In genomic region chr17:34312185-34312584, GRCm38 (mm10) we compare ENCODE assay signal across 24 mouse cellular contexts. TPM values are rescaled to one million over a fixed set of nuclear protein-coding genes. Genes with fewer than 3 reads are reported as not detected.
"Had no signal": no experiment of that assay in that cellular context is flagged by ENCODE, and none has a peak within 500 bp of the region (broad histone marks: within the 10 kb centered on the region; RNA-seq: fewer than 3 reads in every experiment).

No protein-coding gene starts in this region.

- H3K9ac ChIP-seq: intestine, embryonic 15.5 days; limb, embryonic 12.5 days; limb, embryonic 15.5 days; liver, embryonic 14.5 days; liver, postnatal 0 days; lung, embryonic 15.5 days; midbrain, embryonic 12.5 days; midbrain, embryonic 15.5 days; neural tube, embryonic 13.5 days; stomach, embryonic 15.5 days had no signal

- H3K27ac ChIP-seq: intestine, embryonic 15.5 days; limb, embryonic 12.5 days; limb, embryonic 15.5 days; liver, embryonic 14.5 days; lung, embryonic 15.5 days; midbrain, embryonic 12.5 days; midbrain, embryonic 15.5 days; neural tube, embryonic 13.5 days; stomach, embryonic 15.5 days had no signal

- H3K4me2 ChIP-seq: intestine, embryonic 15.5 days; limb, embryonic 12.5 days; limb, embryonic 15.5 days; liver, embryonic 11.5 days; lung, embryonic 15.5 days; midbrain, embryonic 12.5 days; midbrain, embryonic 15.5 days; neural tube, embryonic 13.5 days; stomach, embryonic 15.5 days had no signal

- H3K4me1 ChIP-seq: limb, embryonic 12.5 days; stomach, embryonic 15.5 days had no signal

- ATAC-seq: intestine, embryonic 15.5 days; liver, postnatal 0 days; midbrain, embryonic 15.5 days had no signal

- DNase-seq: kidney, adult 11 months; kidney, adult 8-10 months; kidney, postnatal 14 days; kidney, postnatal 4 days; left cerebral cortex, postnatal 4 days; liver, postnatal 0 days; lung, postnatal 10 days; lung, postnatal 36 days had no signal

- H3K36me3 ChIP-seq: intestine, embryonic 15.5 days; limb, embryonic 12.5 days; limb, embryonic 15.5 days; lung, embryonic 15.5 days; midbrain, embryonic 12.5 days; midbrain, embryonic 15.5 days; neural tube, embryonic 13.5 days; stomach, embryonic 15.5 days had no signal

- H3K27me3 ChIP-seq: intestine, embryonic 15.5 days; stomach, embryonic 15.5 days had no signal

- H3K4me3 ChIP-seq: intestine, embryonic 15.5 days; limb, embryonic 12.5 days; limb, embryonic 15.5 days; lung, embryonic 15.5 days; midbrain, embryonic 12.5 days; midbrain, embryonic 15.5 days; myocyte; neural tube, embryonic 13.5 days; stomach, embryonic 15.5 days had no signal

- H3K9me3 ChIP-seq: intestine, embryonic 15.5 days; limb, embryonic 12.5 days; limb, embryonic 15.5 days; lung, embryonic 15.5 days; midbrain, embryonic 12.5 days; midbrain, embryonic 15.5 days; neural tube, embryonic 13.5 days; stomach, embryonic 15.5 days had no signal

RNA-seq across cellular contexts. Expression of gene H2-Eb1, which starts 6.5 kb away (rescaled TPM):
- polyA plus RNA-seq: myocyte had no signal

RNA-seq across cellular contexts. Expression of gene H2-Eb2, which starts 13.3 kb away (rescaled TPM):
- total RNA-seq: layer of hippocampus, adult 18-20 months; layer of hippocampus, postnatal 14 days; left cerebral cortex, adult 8-10 months; left cerebral cortex, postnatal 14 days; left cerebral cortex, postnatal 4 days had no signal
- polyA plus RNA-seq: intestine, embryonic 15.5 days; limb, embryonic 15.5 days; liver, embryonic 11.5 days; liver, embryonic 14.5 days; liver, postnatal 0 days; midbrain, embryonic 12.5 days; myocyte; stomach, embryonic 15.5 days had no signal

RNA-seq across cellular contexts. Expression of gene H2-Aa, which starts 24.6 kb away (rescaled TPM):
- polyA plus RNA-seq: limb, embryonic 12.5 days; liver, embryonic 11.5 days; myocyte had no signal

RNA-seq across cellular contexts. Expression of gene Btnl2, which starts 42.4 kb away (rescaled TPM):
- polyA plus RNA-seq: kidney, embryonic 16.5 days; limb, embryonic 12.5 days; liver, embryonic 11.5 days; liver, postnatal 0 days; midbrain, embryonic 15.5 days; myocyte; neural tube, embryonic 13.5 days had no signal

RNA-seq across cellular contexts. Expression of gene H2-Ab1, which starts 54.7 kb away (rescaled TPM):
- polyA plus RNA-seq: myocyte had no signal
